Mouse (Mus musculus) MN1 (cell line): ENCODE results near the gene B4gat1.
"Not testable (repeated sequence)": the region's sequence is repeated elsewhere in the genome, so short reads cannot be mapped to it uniquely, and the experiment has no call there.

ENCODE experiments used
- DNase-seq: peaks from one replicate; pipeline ENCODE4 v3.0.0-alpha.2; 2016; ENCODE audit warnings: low spot score

The B4gat1 gene

DNA sequence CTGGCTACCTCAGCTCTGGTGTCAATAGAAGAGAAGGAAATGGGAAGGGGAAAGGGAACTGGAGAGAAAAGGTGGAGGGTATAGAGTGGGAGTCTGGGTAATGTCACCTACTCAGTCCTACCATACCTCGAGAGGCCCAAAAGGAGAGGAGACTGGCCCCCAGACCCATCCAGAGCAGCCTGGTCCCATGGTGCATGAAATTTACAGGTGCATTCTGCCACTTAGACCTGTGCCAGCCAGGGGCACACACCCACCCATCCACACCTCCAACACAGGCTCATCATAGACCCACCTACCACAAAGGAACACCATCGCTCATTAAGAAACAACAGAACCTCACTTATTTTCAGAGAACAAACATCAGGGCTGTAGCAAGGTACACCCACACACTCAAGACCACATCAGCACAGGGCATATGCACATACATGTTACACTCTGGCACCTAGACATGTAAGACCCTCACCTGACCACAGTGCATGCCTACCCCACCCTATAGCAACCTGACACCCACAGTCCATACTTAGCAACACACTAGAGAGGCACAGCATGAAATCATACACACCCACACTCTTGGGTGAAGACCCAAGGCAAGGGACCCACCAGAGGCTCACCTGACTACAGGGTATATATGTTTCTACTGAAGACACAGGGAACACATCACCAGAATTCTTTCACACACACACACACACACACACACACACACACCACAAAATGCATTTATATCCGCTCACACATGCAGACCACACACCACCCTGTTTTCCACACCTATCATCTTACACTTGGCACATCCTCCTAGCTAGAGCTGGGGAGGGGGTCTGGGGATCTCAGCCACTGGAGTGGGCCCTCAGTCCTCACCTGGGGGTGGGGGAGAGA lies 45.6 kb downstream of the B4gat1 start:
- no peak for DNase-seq

- DNase-seq: peak; percentile 62
Observed at GRCm38 (mm10) chr19:5084834-5085144, 46.2 kb downstream of the B4gat1 start.

DNA sequence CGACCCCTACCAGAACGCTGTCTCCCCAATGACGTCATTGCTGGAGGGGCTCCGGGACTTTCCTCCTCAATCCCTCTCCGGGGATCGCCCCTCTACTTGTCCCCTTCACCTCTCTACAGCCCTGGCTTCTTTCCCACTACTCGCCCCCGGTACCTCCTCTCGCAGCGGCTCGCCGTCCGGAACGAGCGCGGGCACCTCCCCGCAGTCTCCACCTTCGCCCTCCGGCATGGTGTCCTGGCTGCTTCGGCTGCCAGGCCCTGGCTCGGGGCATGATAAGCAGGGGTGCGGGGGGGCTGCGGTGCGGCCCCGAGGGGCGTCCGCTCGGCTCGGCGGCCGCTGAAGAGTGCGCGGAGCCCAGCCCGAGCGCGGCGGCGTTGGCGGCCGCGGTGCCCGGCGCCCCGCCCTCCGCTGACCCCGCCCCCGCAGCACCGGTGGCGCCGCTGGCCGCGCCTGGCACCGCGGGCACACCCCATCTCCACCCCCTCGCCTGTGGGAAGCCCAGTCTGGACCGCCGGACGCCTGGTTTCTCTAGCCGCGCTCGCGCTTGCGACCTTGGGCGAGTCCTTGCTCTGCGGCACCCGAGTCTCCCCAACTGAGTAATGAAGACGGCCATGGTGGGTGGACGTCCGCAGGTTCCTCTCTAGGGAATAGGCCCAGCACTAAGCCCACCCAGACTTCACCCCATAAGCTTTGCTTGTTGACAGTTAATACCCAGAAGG lies 46.7 kb downstream of the B4gat1 start, which contains the start of gene Tmem151a:
Gene Tmem151a (minus strand): TSS at position 387 of the 719 bp plus-strand sequence.
- DNase-seq: peak; percentile 85

GRCm38 (mm10) chr19:5086533-5086932 lies 47.9 kb downstream of the B4gat1 start:
- not testable (repeated sequence) for DNase-seq

DNA sequence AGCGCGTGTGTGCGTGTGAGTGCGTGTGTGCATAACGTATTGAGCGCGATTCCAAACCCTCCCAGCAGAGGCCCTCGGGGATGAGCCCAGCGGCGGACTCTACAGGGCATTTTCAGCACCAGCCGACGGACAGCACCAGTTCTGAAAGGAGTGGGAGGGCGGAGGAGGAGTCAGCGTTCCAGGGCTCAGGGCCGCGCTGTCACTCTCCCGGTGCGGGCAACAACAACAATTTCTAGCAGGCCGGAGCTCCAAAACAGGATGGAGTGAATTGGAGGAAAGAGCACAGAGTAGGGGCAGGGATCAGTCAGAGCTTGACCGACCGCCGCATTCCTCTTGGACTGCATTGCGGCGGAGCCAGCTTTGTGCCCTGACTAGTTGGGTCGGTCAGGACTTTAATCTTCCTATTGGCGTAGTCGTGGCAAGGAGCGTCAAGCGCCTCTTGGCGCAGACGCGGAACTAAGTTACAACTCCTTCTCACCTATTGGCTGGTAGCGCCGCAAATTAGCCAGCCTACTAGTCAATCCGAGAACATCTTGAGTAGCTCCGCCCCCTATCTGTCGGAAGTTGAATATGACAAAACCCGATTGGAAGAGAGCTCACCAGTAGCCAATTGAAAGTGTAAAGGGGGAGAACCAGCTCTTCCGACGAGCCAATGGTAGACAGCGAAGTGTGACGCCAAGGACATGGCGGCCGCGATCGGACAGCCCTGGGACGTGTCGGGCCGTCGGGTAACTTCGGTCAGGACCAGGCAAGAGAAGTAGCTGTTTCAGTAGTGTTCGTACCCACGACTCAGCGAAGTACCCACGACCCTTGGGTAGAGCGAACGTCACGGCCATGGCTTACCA lies 49.5 kb downstream of the B4gat1 start, which contains the start of gene Yif1a:
Gene Yif1a (plus strand): TSS at position 655 of the 845 bp plus-strand sequence.
- DNase-seq: peak; percentile 99

- no peak for DNase-seq
Observed at GRCm38 (mm10) chr19:5089324-5089723, 50.7 kb downstream of the B4gat1 start.
